Mouse (Mus musculus): ENCODE data around the gene C530008M17Rik. TPM values are rescaled to one million over a fixed set of nuclear protein-coding genes. Genes with fewer than 3 reads are reported as not detected.

The C530008M17Rik gene
- polyA plus RNA-seq, 1 experiment from 2014 or later: 3.8 TPM

GRCm38 (mm10) chr5:76645091-76645868 is 11.0 kb upstream of the C530008M17Rik start:
- WGBS: 91% methylated on average over 10 of the region's 10 CpGs
- no peak for ATAC-seq

GRCm38 (mm10) chr5:76649897-76650296 is 6.4 kb upstream of the C530008M17Rik start:
- no peak overlapping the region for H3K4me3 ChIP-seq (ENCODE audit: low read depth, low read length)
- H3K4me2 ChIP-seq (replicated peaks; ENCODE audit: low read depth, low read length): no peak overlapping the region
- no peaks in the 10 kb centered on the region for H3K9me3 ChIP-seq (ENCODE audit: low read length)
- no peak for DNase-seq (ENCODE audit: low spot score)
- 48% methylated on average over 4 of the region's 4 CpGs for WGBS
- no peaks in the 10 kb centered on the region for H3K4me1 ChIP-seq (ENCODE audit: insufficient read depth, low read depth, low read length)
- TF ChIP-seq CTCF (IDR thresholded peaks at IDR 0.05) (no peak), EP300 (IDR thresholded peaks at IDR 0.05) (no peak)
- H3K27me3 ChIP-seq (replicated peaks; ENCODE audit: insufficient read depth, low read length): no peaks in the 10 kb centered on the region
- no peak for ATAC-seq
- no peak overlapping the region for H3K27ac ChIP-seq (ENCODE audit: low read length)
- H3K36me3 ChIP-seq (ENCODE audit: insufficient read depth, low read length): no peaks in the 10 kb centered on the region
- H3K9ac ChIP-seq (replicated peaks; ENCODE audit: low read depth): no peak overlapping the region

More at GRCm38 (mm10) chr5:76645091-76645868, 11.0 kb upstream of the C530008M17Rik start:
- Histone ChIP-seq H3K27ac (ENCODE audit: low read length) (no peak overlapping the region), H3K9ac (replicated peaks; ENCODE audit: low read depth) (no peak overlapping the region), H3K9me3 (ENCODE audit: low read length) (no peaks in the 10 kb centered on the region), H3K4me3 (ENCODE audit: low read depth, low read length) (no peak overlapping the region), H3K4me1 (ENCODE audit: insufficient read depth, low read depth, low read length) (no peaks in the 10 kb centered on the region), H3K4me2 (replicated peaks; ENCODE audit: low read depth, low read length) (no peak overlapping the region), H3K27me3 (replicated peaks; ENCODE audit: insufficient read depth, low read length) (no peaks in the 10 kb centered on the region), H3K36me3 (ENCODE audit: insufficient read depth, low read length) (peaks cover 9% of the 10 kb centered on the region; the same call in 1 of the 2 replicates)
- no peak for TF ChIP-seq EP300 (IDR thresholded peaks at IDR 0.05)
- no peak for DNase-seq (ENCODE audit: low spot score)

DNA sequence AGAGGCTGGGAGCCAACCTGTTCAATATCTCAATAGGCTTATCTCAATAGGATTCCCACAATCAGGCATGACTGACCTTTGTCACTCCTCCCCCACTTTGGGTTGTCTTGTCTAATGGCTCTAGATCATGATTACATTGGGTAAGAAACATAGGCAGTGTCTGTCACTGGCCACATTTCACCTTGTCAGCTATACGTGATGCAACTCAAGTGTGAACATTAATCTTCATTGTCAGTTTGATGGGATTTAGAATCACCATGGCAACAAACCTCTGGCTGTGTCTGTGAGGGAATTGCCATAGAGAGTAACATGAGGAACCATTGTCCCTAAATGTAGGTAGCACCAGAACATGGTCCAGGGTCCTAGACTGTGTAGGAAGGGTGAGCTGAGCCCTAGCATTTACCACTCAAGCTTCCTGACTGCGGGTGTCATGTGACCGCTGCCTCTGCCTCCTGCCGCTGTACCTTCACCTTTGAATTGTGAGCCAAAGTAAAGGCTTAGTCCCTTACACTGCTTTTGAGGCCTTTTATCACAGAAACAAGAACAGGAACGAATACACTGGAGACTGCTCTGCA is 5.1 kb upstream of the C530008M17Rik start:
- ATAC-seq (no peak), DNase-seq (ENCODE audit: low spot score) (no peak)
- no peak overlapping the region for H3K9ac ChIP-seq (replicated peaks; ENCODE audit: low read depth)
- TF ChIP-seq EP300 (IDR thresholded peaks at IDR 0.05) (no peak), CTCF (IDR thresholded peaks at IDR 0.05) (no peak)
- H3K9me3 ChIP-seq (ENCODE audit: low read length): no peaks in the 10 kb centered on the region
- H3K4me3 ChIP-seq (ENCODE audit: low read depth, low read length): no peak overlapping the region
- H3K4me2 ChIP-seq (replicated peaks; ENCODE audit: low read depth, low read length): no peak overlapping the region
- H3K27ac ChIP-seq (ENCODE audit: low read length): no peak overlapping the region
- no peaks in the 10 kb centered on the region for H3K36me3 ChIP-seq (ENCODE audit: insufficient read depth, low read length)
- H3K4me1 ChIP-seq (ENCODE audit: insufficient read depth, low read depth, low read length): no peaks in the 10 kb centered on the region
- 67% methylated on average over 5 of the region's 5 CpGs for WGBS
- H3K27me3 ChIP-seq (replicated peaks; ENCODE audit: insufficient read depth, low read length): no peaks in the 10 kb centered on the region

DNA sequence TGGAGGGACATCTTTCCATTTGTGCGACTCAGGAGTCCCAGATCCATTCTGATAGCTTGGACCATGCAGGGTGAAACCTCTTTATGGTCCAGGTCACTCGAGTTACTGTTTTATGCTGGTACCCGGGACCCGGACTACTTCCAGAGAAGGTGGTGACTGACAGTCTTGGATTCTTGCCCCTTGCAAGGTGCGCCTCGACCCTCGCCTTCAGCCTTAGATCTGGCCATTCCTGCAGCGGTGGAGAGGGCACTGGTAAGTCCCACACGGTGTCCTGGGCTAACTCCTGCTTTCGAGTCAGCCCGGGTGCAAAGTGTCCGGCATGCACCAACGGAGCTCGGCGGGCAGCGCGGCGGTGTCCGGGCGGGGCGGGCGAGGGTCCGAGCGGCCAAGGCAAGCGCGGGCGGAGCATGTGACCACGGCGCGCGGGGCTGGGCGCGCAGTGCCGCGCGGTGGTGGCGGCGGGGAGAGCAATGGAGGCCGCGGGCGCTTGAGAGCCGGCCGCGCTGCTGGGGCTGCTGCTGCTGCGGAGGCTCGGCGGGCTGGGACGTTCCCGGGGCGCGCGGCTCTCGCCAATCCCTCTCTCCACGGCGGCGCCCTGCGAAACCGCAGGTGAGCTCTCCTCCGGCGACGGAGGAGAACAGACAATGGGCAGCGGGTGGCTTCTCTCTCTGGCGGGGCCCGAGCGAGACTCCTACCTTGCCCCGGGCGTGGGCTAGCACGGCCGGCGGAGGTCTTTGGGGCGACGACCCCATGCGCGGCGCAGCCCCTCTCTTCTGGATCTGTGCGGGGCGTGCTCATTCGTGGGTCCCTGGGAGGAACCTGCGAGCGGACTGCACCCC is 1.2 kb downstream of the C530008M17Rik start:
- Histone ChIP-seq H3K27ac (ENCODE audit: low read length) (no peak overlapping the region), H3K36me3 (ENCODE audit: insufficient read depth, low read length) (no peaks in the 10 kb centered on the region), H3K4me3 (ENCODE audit: low read depth, low read length) (peak overlapping the region; percentile 67), H3K27me3 (replicated peaks; ENCODE audit: insufficient read depth, low read length) (0 out of 2 replicates have a peak, but pooled peaks cover 4% of the 10 kb centered on the region), H3K4me2 (replicated peaks; ENCODE audit: low read depth, low read length) (peak overlapping the region; percentile 100), H3K4me1 (ENCODE audit: insufficient read depth, low read depth, low read length) (no peaks in the 10 kb centered on the region), H3K9ac (replicated peaks; ENCODE audit: low read depth) (peak overlapping the region; percentile 41; the same call in 1 of the 2 replicates), H3K9me3 (ENCODE audit: low read length) (no peaks in the 10 kb centered on the region)
- DNase-seq (ENCODE audit: low spot score): peak; percentile 51
- TF ChIP-seq CTCF (IDR thresholded peaks at IDR 0.05) (peak; percentile 45), EP300 (IDR thresholded peaks at IDR 0.05) (no peak)
- peak; percentile 95 for ATAC-seq
- 1% methylated on average over 60 of the region's 80 CpGs for WGBS

- 4% methylated on average over 32 of the region's 38 CpGs for WGBS
- peak; percentile 7 for DNase-seq (ENCODE audit: low spot score)
- ATAC-seq: peak; percentile 70
- no peak overlapping the region for H3K27ac ChIP-seq (ENCODE audit: low read length)
- H3K27me3 ChIP-seq (replicated peaks; ENCODE audit: insufficient read depth, low read length): 0 out of 2 replicates have a peak, but pooled peaks cover 4% of the 10 kb centered on the region
- H3K4me2 ChIP-seq (replicated peaks; ENCODE audit: low read depth, low read length): peak overlapping the region; percentile 100
- peak overlapping the region; percentile 67 for H3K4me3 ChIP-seq (ENCODE audit: low read depth, low read length)
- TF ChIP-seq CTCF (IDR thresholded peaks at IDR 0.05) (no peak), EP300 (IDR thresholded peaks at IDR 0.05) (no peak)
- H3K9ac ChIP-seq (replicated peaks; ENCODE audit: low read depth): peak overlapping the region; percentile 41; the same call in 1 of the 2 replicates
- no peaks in the 10 kb centered on the region for H3K36me3 ChIP-seq (ENCODE audit: insufficient read depth, low read length)
- H3K4me1 ChIP-seq (ENCODE audit: insufficient read depth, low read depth, low read length): no peaks in the 10 kb centered on the region
- H3K9me3 ChIP-seq (ENCODE audit: low read length): no peaks in the 10 kb centered on the region
Observed at GRCm38 (mm10) chr5:76658084-76658934, 2.0 kb downstream of the C530008M17Rik start.

All from lung, postnatal 0 days (tissue).